Mouse (Mus musculus): ENCODE data around the gene Gm28047.

Gene Gm28047

GRCm38 (mm10) chr15:102619486-102619885 is 5.4 kb downstream of the Gm28047 start:
- no peak for DNase-seq

DNA sequence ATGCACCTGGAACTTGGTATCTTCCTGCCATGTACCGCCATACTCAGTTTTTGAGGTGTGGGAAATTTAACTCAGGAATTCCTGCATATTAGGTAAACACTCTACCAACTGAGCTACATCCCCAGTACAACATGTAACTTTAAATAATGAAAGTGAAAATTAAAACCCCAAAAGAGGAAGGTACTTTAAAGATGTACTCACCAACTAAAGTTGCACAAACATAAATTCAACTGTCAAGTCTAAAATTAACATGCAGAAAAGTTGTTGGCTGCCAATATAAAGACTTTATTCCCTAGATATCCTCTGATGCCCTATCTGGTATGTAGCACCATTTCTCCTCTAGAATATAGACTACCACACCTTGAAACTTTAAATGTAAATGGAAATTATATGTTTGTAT is 7.2 kb downstream of the Gm28047 start:
- no peak for DNase-seq

GRCm38 (mm10) chr15:102616174-102616573 is 8.7 kb downstream of the Gm28047 start:
- DNase-seq: no peak

GRCm38 (mm10) chr15:102614224-102614623 is 10.6 kb downstream of the Gm28047 start:
- no peak for DNase-seq

DNA sequence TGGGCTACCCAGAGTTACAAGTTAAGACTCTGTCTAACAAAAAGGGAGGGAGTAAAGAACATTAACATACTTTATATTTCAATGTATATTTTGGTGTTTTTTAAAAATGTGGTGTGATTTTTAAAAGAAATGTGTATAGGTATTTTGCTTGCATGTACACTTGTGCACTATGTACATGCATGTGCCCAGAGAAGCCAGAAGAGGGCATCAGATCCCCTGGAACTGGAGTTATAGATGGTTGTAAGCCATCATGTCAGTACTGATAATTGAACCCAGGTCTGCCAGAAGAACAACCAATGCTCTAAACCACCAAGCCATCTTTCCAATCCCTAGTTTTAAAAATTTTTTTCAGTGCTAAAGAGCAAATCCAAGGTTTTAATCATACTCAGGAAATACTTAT is 11.9 kb downstream of the Gm28047 start:
- DNase-seq: no peak

- peak; percentile 18 for DNase-seq
These were observed 16.3 kb downstream of the Gm28047 start for GRCm38 (mm10) chr15:102608586-102608985.

- no peak for DNase-seq
These were observed 30.7 kb downstream of the Gm28047 start for GRCm38 (mm10) chr15:102593996-102594656.

DNA sequence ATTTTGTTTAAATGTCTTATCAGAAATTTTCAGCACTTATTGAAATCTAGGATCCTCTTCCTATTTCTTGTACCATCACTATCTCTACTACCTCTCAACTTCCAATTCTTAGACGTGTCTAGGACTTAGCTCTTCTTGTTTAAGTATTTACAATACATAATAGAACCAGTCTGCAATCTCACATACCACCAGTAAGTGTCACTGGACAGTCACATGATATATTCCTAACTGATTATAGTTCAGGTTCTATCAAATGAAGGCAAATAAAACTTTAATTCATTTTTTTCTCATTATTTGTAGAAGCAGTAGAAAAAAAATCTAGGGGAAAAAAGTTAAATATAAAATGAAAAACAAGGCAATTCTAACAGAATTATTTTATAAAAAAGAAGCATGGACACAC is 32.2 kb downstream of the Gm28047 start:
- no peak for DNase-seq

GRCm38 (mm10) chr15:102590567-102590966 is 34.3 kb downstream of the Gm28047 start:
- DNase-seq: no peak

DNA sequence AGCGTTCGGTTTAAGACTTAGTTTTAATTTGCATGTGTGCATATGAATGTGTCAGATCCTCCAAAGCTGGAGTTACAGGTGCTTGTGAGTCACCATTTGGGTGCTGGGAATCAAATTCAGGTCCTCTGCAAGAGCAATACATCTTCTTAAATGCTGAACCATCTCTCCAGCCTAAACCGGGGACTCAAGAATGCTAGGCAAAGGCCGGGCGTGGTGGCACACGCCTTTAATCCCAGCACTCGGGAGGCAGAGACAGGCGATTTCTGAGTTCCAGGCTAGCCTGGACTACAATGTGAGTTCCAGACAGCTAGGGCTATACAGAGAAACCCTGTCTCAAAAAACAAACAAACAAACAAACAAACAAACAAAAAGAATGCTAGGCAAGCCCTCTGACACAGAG is 35.0 kb downstream of the Gm28047 start:
- DNase-seq: no peak

DNA sequence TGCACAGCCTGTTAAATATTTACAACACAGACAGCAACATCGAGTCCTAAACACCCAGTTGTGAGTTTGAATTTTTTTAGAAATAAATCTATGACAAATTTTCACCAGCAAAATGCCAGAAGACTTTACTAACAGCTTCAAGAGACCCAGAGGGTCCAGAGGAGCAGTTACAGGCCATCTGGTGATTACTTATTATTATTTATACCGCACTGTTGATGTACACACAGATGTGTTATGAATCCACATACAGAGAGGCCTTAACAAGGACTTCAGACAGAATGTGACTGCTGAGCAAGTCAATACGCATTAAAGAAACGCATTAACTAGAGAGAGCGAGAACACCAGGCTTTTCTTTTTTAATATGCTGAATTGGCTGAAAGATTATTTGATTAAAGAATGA is 39.4 kb downstream of the Gm28047 start:
- no peak for DNase-seq

DNA sequence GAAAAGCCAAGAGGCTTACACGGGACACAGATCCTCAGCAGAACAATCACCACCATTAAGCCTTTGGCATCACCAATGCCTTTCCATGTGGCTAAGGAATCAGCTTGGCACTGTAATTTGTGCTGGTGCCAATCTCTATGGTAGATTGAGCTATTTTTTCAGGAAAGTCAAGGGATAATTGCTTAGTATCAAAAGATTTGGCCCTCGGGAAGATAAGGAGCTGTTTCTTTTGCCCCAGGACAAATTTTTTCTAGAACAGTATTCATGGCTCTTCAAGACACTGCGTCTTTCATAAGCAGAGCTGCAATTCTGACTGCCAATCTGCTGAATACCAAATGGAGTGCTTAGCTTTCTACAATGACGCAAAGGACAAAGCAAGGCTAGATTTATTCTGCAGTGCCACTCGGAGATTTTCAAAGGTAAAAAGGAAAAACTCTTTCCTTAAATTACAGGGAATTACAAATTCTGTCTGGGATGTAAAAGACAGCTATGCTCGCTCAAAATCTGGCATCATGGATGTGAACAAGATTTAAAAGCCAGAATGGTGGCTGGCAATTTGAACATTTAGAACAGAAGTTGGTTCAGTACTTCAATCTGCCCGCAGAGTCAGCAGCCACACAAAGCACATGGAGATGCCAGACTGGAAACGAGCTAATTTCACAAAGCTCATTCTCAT is 41.0 kb downstream of the Gm28047 start:
- DNase-seq: no peak

- DNase-seq: no peak
These were observed 43.7 kb downstream of the Gm28047 start for GRCm38 (mm10) chr15:102581205-102581604.

GRCm38 (mm10) chr15:102578351-102578750 is 46.5 kb downstream of the Gm28047 start:
- no peak for DNase-seq

GRCm38 (mm10) chr15:102576972-102577371 is 47.9 kb downstream of the Gm28047 start:
- no peak for DNase-seq

DNA sequence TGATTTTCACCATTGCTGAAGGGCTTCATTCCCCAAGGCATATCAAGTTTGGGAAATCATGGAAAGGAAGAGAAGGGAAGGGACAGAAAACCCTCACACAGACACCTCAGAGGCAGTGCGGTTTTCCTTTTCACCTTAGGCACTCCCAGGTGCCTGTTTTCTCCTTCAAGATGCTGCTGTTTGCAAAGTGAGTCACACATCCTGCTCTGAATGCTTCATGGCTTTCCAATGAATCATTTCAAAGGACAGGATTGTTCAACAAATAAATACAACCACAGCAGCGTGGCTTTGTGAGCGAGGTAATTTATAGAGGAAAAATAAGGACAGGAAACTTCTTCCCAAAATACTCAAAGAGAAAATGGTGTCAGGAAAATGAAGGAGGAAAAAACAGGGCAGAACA is 52.8 kb downstream of the Gm28047 start:
- no peak for DNase-seq

DNA sequence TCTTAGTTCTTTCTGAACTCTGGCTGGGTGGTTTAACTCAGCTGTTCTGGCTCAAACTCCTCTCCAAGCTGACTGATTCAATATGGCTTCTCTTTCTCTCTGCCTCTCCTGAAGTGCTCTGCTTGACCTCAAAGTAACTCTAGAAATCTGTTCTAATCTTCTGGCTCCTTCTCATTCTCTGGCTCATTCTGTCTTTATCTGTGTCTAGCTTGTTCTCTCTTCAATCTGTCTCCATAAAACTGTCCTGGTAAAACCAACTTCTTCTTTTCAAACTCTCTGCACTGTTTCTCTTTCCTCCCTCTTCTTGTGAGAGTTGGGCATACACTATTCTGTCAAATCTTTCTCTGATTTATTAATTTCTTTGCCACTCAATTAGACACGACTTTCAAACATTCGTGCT is 57.0 kb downstream of the Gm28047 start:
- no peak for DNase-seq

- no peak for DNase-seq
These were observed 61.2 kb downstream of the Gm28047 start for GRCm38 (mm10) chr15:102563681-102564080.

GRCm38 (mm10) chr15:102563061-102563460 is 61.8 kb downstream of the Gm28047 start:
- DNase-seq: no peak

GRCm38 (mm10) chr15:102562491-102562890 is 62.4 kb downstream of the Gm28047 start:
- no peak for DNase-seq

DNA sequence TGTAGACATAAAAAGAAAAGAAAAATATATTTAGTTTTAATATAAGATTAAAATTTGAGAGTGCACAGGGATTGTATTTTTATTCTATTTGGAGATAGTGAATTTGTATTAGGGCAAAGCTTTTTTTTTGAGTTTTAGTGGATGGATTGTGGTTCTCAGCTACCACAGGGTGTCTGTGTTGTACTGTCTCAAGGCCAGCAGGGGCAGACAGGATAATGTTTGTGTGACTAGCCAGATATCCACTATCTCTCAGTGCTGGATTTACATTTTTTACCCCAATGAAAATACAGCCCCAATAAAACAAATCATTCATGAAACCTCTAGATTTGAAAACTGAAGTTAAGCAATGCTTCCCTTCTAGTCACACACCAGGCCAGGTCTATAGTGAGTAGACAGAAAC is 67.3 kb downstream of the Gm28047 start:
- no peak for DNase-seq

GRCm38 (mm10) chr15:102555581-102555980 is 69.3 kb downstream of the Gm28047 start:
- DNase-seq: no peak

GRCm38 (mm10) chr15:102552599-102552998 is 72.3 kb downstream of the Gm28047 start:
- no peak for DNase-seq

DNA sequence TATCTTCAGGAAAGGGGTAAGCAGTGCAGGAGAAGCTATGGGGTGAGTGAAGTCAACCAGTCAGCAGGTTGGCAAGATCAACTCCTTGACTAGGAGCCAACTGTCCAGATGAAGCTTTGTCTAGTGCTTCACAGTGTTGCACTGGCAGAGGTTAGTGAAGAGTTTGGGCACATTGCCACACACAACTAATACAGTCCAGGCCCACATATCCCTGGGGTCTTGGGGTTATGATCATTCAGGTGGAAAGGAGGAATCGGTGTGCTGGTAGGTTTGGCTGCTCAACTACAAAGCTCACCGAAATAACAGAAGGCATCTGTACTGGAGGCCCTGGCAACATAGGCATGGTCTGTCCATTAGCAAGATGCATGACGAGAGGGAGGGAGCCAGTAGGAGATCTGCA is 77.4 kb downstream of the Gm28047 start:
- DNase-seq: no peak
